Mouse (Mus musculus) limb, embryonic 13.5 days (tissue): ENCODE data around the gene Misp. TPM values are rescaled to one million over a fixed set of nuclear protein-coding genes. Genes with fewer than 3 reads are reported as not detected.

ENCODE experiments used
- ATAC-seq: fragments of 200-750 bp; cut with Nextera tagmentation; 2 replicates; pipeline ENCODE4 v1.8.0; 2017; ENCODE audit warnings: low read depth, moderate number of reproducible peaks, moderate TSS enrichment; ENCODE audit not compliant: low FRiP score
- H3K27ac ChIP-seq: fragments of 300-500 bp; sonication (generic); 2 replicates; pipeline ENCODE4 v1.5.1; 2015; ENCODE audit warnings: inconsistent platforms, mild to moderate bottlenecking, moderate library complexity
- H3K27me3 ChIP-seq: fragments of 300-500 bp; sonication (generic); 2 replicates; pipeline ENCODE4 v1.6.1; 2015; ENCODE audit warnings: mild to moderate bottlenecking, inconsistent platforms
- H3K36me3 ChIP-seq: fragments of 300-500 bp; sonication (generic); 2 replicates; pipeline ENCODE4 v1.6.1; 2015; ENCODE audit warnings: inconsistent platforms, mild to moderate bottlenecking, moderate library complexity
- H3K4me1 ChIP-seq: fragments of 300-500 bp; sonication (generic); 2 replicates; pipeline ENCODE4 v1.6.1; 2015; ENCODE audit warnings: inconsistent platforms
- H3K4me2 ChIP-seq: fragments of 300-500 bp; sonication (generic); replicated peaks from 2 replicates; pipeline ENCODE4 v1.6.1; 2015; ENCODE audit warnings: inconsistent platforms, mild to moderate bottlenecking, moderate library complexity
- H3K4me3 ChIP-seq: fragments of 300-500 bp; sonication (generic); 2 replicates; pipeline ENCODE4 v1.5.1; 2015; ENCODE audit warnings: moderate library complexity, mild to moderate bottlenecking, inconsistent platforms
- H3K9ac ChIP-seq: fragments of 300-500 bp; sonication (generic); 2 replicates; pipeline ENCODE4 v1.6.1; 2015; ENCODE audit warnings: mild to moderate bottlenecking, inconsistent platforms
- H3K9me3 ChIP-seq: fragments of 300-500 bp; sonication (generic); 2 replicates; pipeline ENCODE4 v1.6.1; 2016; ENCODE audit warnings: inconsistent platforms
- whole genome bisulfite sequencing: fragments of 180-500 bp; shearing (Covaris S2); methylation state at CpG from one replicate; pipeline ENCODE4 v1.1.7; 2015; 5-methylcytosine and 5-hydroxymethylcytosine counted together
- polyA plus RNA-seq: library from polyadenylated mRNA; unstranded; fragments of >200 nt; fragmentation: Nextera tagmentation; extraction: Ambion mirVana; gene quantifications from 2 replicates; pipeline ENCODE4 v1.2.1, GENCODE M21; 2015

Gene Misp
- polyA plus RNA-seq, 1 experiment from 2014 or later = 0.90 TPM

DNA sequence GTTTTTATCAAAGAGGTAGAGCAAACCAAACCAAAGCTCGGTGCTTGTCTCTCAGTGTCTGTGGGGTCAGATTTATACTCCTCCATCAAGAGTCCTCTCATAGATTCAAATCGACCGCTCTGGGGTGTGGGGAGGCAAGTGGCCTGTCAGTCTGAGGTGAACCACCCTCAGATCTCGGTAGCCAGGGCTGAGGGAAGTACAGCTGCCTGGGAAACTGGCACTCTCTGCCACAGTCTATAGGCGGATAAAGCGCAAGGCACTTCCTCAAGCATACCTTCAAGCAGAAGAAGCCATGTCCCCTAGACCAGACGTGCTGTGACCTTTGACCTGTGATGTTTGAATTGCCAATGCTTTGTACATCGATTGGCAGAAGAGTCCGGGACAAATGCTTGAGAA lies 12.0 kb downstream of the Misp start:
- H3K9me3 ChIP-seq = no peaks in the 10 kb centered on the region
- H3K4me1 ChIP-seq = peaks cover 13% of the 10 kb centered on the region; the same call in 1 of the 2 replicates
- no peak overlapping the region for H3K27ac ChIP-seq
- no peak overlapping the region for H3K4me2 ChIP-seq
- H3K9ac ChIP-seq = no peak overlapping the region
- no peaks in the 10 kb centered on the region for H3K27me3 ChIP-seq
- WGBS = 76% methylated on average over 9 of the region's 9 CpGs
- H3K36me3 ChIP-seq = no peaks in the 10 kb centered on the region
- H3K4me3 ChIP-seq = no peak overlapping the region
- ATAC-seq = no peak

- Histone ChIP-seq H3K9me3 (no peaks in the 10 kb centered on the region), H3K9ac (no peak overlapping the region), H3K27ac (no peak overlapping the region), H3K4me3 (no peak overlapping the region), H3K4me2 (no peak overlapping the region), H3K27me3 (no peaks in the 10 kb centered on the region), H3K36me3 (no peaks in the 10 kb centered on the region), H3K4me1 (peaks cover 13% of the 10 kb centered on the region; the same call in 1 of the 2 replicates)
- 19% methylated on average over 9 of the region's 9 CpGs for WGBS
- peak; percentile 51 for ATAC-seq
Observed at GRCm38 (mm10) chr10:79834769-79835398, 14.1 kb downstream of the Misp start.

- no peaks in the 10 kb centered on the region for H3K9me3 ChIP-seq
- H3K4me3 ChIP-seq = no peak overlapping the region
- WGBS = 93% methylated on average over 3 of the region's 3 CpGs
- no peaks in the 10 kb centered on the region for H3K36me3 ChIP-seq
- no peak for ATAC-seq
- no peaks in the 10 kb centered on the region for H3K27me3 ChIP-seq
- peaks cover 18% of the 10 kb centered on the region for H3K4me1 ChIP-seq
- no peak overlapping the region for H3K27ac ChIP-seq
- H3K9ac ChIP-seq = no peak overlapping the region
- H3K4me2 ChIP-seq = no peak overlapping the region
Observed at GRCm38 (mm10) chr10:79836918-79837317, 16.1 kb downstream of the Misp start.

GRCm38 (mm10) chr10:79838151-79838550 lies 17.4 kb downstream of the Misp start:
- peaks cover 25% of the 10 kb centered on the region for H3K4me1 ChIP-seq
- H3K27ac ChIP-seq = no peak overlapping the region
- no peak for ATAC-seq
- no peaks in the 10 kb centered on the region for H3K9me3 ChIP-seq
- H3K4me2 ChIP-seq = no peak overlapping the region
- no peak overlapping the region for H3K9ac ChIP-seq
- H3K27me3 ChIP-seq = no peaks in the 10 kb centered on the region
- H3K4me3 ChIP-seq = no peak overlapping the region
- H3K36me3 ChIP-seq = no peaks in the 10 kb centered on the region
- 59% methylated on average over 2 of the region's 2 CpGs for WGBS

GRCm38 (mm10) chr10:79840091-79840490 lies 19.3 kb downstream of the Misp start:
- no peak overlapping the region for H3K4me3 ChIP-seq
- H3K4me2 ChIP-seq = peak overlapping the region; percentile 72

GRCm38 (mm10) chr10:79840644-79841551 lies 20.1 kb downstream of the Misp start:
- Histone ChIP-seq H3K9me3 (no peaks in the 10 kb centered on the region), H3K9ac (peak overlapping the region; percentile 68), H3K4me3 (peak overlapping the region; percentile 44), H3K4me1 (peaks cover 32% of the 10 kb centered on the region), H3K36me3 (no peaks in the 10 kb centered on the region), H3K27ac (peak overlapping the region; percentile 97), H3K27me3 (no peaks in the 10 kb centered on the region), H3K4me2 (peak overlapping the region; percentile 72)
- under 1% methylated on average over 24 of the region's 24 CpGs for whole genome bisulfite sequencing
- ATAC-seq = peak; percentile 93

More at GRCm38 (mm10) chr10:79840091-79840490, 19.3 kb downstream of the Misp start:
- Histone ChIP-seq H3K36me3 (no peaks in the 10 kb centered on the region), H3K4me1 (peaks cover 32% of the 10 kb centered on the region), H3K27ac (peak overlapping the region; percentile 97), H3K9ac (no peak overlapping the region), H3K27me3 (no peaks in the 10 kb centered on the region), H3K9me3 (no peaks in the 10 kb centered on the region)
- 90% methylated on average over 3 of the region's 3 CpGs for WGBS
- ATAC-seq = no peak

- peaks cover 32% of the 10 kb centered on the region for H3K4me1 ChIP-seq
- no peak for ATAC-seq
- 62% methylated on average over 3 of the region's 3 CpGs for WGBS
- H3K36me3 ChIP-seq = no peaks in the 10 kb centered on the region
- H3K4me2 ChIP-seq = no peak overlapping the region; the same call in 1 of the 2 replicates
- H3K27me3 ChIP-seq = no peaks in the 10 kb centered on the region
- peak overlapping the region; percentile 58 for H3K27ac ChIP-seq
- H3K4me3 ChIP-seq = no peak overlapping the region
- no peaks in the 10 kb centered on the region for H3K9me3 ChIP-seq
- H3K9ac ChIP-seq = no peak overlapping the region
Observed at GRCm38 (mm10) chr10:79842322-79842721, 21.5 kb downstream of the Misp start.

GRCm38 (mm10) chr10:79843476-79843875 lies 22.7 kb downstream of the Misp start:
- no peaks in the 10 kb centered on the region for H3K9me3 ChIP-seq
- WGBS = 58% methylated on average over 6 of the region's 6 CpGs
- no peak overlapping the region for H3K4me2 ChIP-seq
- ATAC-seq = no peak
- no peak overlapping the region for H3K4me3 ChIP-seq
- H3K36me3 ChIP-seq = no peaks in the 10 kb centered on the region
- H3K27me3 ChIP-seq = no peaks in the 10 kb centered on the region
- H3K4me1 ChIP-seq = peaks cover 32% of the 10 kb centered on the region
- H3K9ac ChIP-seq = no peak overlapping the region
- peak overlapping the region; percentile 23; the same call in 1 of the 2 replicates for H3K27ac ChIP-seq

- Histone ChIP-seq H3K4me3 (no peak overlapping the region), H3K36me3 (no peaks in the 10 kb centered on the region), H3K9me3 (no peaks in the 10 kb centered on the region), H3K9ac (no peak overlapping the region), H3K27me3 (no peaks in the 10 kb centered on the region), H3K4me2 (no peak overlapping the region), H3K4me1 (peaks cover 30% of the 10 kb centered on the region), H3K27ac (no peak overlapping the region)
- WGBS = 42% methylated on average over 5 of the region's 5 CpGs
- ATAC-seq = no peak
Observed at GRCm38 (mm10) chr10:79846553-79846952, 25.8 kb downstream of the Misp start.

DNA sequence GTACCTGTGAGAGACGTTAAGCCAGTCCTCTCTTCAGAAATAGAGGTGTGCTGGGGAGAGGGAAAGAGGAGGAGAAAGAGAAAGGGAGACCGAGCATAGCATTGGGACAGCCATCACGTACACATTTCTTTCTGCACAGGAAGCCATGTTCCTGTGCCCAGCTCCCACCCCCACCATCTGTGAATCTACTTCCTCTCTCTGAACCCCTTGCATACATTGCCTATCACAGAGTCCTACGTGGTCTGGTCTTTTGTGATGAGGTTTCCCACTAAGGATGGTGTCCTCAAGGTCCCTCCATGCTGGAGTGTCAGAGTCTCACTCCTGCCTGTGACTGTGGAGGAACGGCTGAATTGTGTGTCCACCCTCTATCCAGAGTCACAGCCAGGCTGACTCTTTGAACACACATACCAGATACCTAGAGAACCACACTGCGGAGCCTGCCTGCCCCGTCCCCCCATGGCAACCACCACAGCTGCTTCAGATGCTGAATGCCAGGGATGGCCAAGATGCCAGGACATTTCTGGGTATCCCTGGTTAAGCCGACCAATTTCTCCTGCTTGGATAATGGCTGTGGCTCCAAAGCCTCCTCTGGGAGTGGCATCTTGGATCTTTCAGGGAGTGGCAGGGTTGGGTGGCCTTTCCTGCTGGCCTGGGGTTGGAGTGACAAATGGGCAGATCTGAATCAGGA lies 29.3 kb downstream of the Misp start:
- no peak overlapping the region for H3K9ac ChIP-seq

GRCm38 (mm10) chr10:79851653-79852052 lies 30.9 kb downstream of the Misp start:
- peak overlapping the region; percentile 99; the same call in 1 of the 2 replicates for H3K4me3 ChIP-seq
- ATAC-seq = no peak
- H3K27ac ChIP-seq = peak overlapping the region; percentile 100
- no peaks in the 10 kb centered on the region for H3K27me3 ChIP-seq
- H3K9ac ChIP-seq = peak overlapping the region; percentile 80; the same call in 1 of the 2 replicates
- no peaks in the 10 kb centered on the region for H3K9me3 ChIP-seq
- H3K36me3 ChIP-seq = peaks cover 9% of the 10 kb centered on the region
- H3K4me1 ChIP-seq = peaks cover 35% of the 10 kb centered on the region
- WGBS = 64% methylated on average over 3 of the region's 3 CpGs
- H3K4me2 ChIP-seq = peak overlapping the region; percentile 79

More for the DNA sequence above, 29.3 kb downstream of the Misp start:
- Histone ChIP-seq H3K4me3 (no peak overlapping the region), H3K4me1 (peaks cover 25% of the 10 kb centered on the region), H3K36me3 (no peaks in the 10 kb centered on the region), H3K4me2 (no peak overlapping the region), H3K27me3 (no peaks in the 10 kb centered on the region), H3K27ac (no peak overlapping the region), H3K9me3 (no peaks in the 10 kb centered on the region)
- WGBS = 84% methylated on average over 8 of the region's 8 CpGs
- ATAC-seq = no peak
